Mouse (Mus musculus): ENCODE results near the gene Ctla2a. TPM values are rescaled to one million over a fixed set of nuclear protein-coding genes. Genes with fewer than 3 reads are reported as not detected.

Ctla2a gene
- 37.0 TPM for polyA plus RNA-seq (2017; shearing (Covaris generic))

GRCm38 (mm10) chr13:60936500-60936901 is at the start of gene Ctla2a, which contains the start of gene Gm49391:
Gene Ctla2a (minus strand): TSS chr13:60936625.
Gene Gm49391 (minus strand): TSS chr13:60936571.

GRCm38 (mm10) chr13:60941884-60942283 is 5.5 kb upstream of the Ctla2a start, which contains the start of gene Tpbpa:
Gene Tpbpa (minus strand): TSS chr13:60941984.

DNA sequence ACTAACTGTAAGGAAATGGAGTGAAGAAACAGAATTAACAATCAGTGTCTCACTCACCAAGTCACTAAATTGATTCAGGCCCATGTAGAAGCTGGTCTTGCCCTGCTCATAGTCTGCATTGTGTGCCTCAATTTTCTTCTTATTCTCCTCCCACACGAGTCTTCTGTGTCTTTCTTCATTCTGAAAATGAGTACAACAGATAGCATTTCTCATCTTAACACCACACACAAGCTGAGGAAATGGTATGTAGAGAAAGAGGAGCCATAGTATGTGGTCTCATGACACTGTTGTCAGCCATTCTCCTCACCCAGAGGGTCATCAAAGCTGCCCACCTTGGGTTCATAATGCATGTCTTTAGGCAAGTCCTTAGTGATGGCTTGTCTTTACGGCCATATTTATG is 935 bp downstream of the Ctla2a start, which contains the start of gene Gm49393:
TSS of gene Gm49393 (minus strand) at position 101 of the 400 bp plus-strand sequence.

DNA sequence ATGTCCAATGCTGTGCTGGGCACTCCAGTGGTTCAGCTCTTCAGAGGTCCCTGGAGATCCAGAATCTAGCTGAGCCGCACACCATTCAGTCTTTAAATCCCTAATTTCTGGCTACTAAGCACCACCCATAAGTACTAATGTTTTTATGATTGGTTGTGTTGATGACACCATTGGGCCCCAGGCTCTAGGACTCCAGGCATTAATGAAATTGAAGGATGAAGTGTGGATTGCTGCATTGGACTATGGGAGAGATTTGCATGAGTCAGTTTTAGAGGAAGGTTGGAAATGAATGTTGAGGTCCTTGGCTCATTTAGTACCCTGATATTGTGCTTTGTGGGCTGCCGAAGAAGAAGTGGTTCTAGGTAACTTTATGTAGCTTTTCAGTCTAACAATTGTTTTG is 31.6 kb downstream of the Ctla2a start, which contains the start of gene Tpbpb:
TSS of gene Tpbpb (minus strand) at position 101 of the 400 bp plus-strand sequence.

DNA sequence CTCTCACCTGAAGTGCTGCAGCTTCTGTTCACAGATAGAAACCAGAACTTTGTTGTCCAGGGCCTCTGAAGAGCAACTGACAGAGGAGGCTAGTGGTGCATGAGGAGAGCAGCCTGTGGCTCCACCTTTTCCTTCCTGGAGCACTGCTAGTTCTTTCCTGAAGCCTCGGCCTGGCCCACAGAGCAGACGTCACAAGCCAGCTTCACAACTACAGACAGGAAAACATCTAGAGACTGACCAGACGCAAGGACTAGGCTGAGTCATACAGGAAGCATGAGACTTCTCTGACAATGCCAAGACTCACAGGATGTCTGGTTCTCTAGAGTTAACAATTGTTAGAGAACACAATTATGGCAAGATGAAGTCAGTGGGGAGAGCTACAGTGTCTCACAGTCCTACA is 39.1 kb downstream of the Ctla2a start, which contains the start of gene Ctla2b:
TSS of gene Ctla2b (minus strand) at position 120 of the 400 bp plus-strand sequence.

GRCm38 (mm10) chr13:60896794-60897193 is 39.6 kb downstream of the Ctla2a start, which contains the start of gene Gm49392:
Gene Gm49392 (minus strand): TSS chr13:60896894.

Other genes with a start within 250 kb of the Ctla2a start
- gene BC051665, start 150.3 kb downstream of the Ctla2a start, polyA plus RNA-seq (2017; shearing (Covaris generic)) = not detected
- not detected for gene Ctsll3, start 133.8 kb downstream of the Ctla2a start, polyA plus RNA-seq (2017; shearing (Covaris generic))
- gene 4930486L24Rik, start 72.2 kb downstream of the Ctla2a start, polyA plus RNA-seq (2017; shearing (Covaris generic)) = 1.3 TPM
- gene Gm49392, start 39.7 kb downstream of the Ctla2a start, polyA plus RNA-seq (2017; shearing (Covaris generic)) = 0.68 TPM
- gene Ctla2b, start 39.2 kb downstream of the Ctla2a start, polyA plus RNA-seq (2017; shearing (Covaris generic)) = 3.6 TPM
- not detected for gene Tpbpb, start 31.7 kb downstream of the Ctla2a start, polyA plus RNA-seq (2017; shearing (Covaris generic))
- not detected for gene Gm49393, start 1.0 kb downstream of the Ctla2a start, polyA plus RNA-seq (2017; shearing (Covaris generic))
- gene Gm49391, start 54 bp downstream of the Ctla2a start, polyA plus RNA-seq (2017; shearing (Covaris generic)) = not detected
- not detected for gene Tpbpa, start 5.4 kb upstream of the Ctla2a start, polyA plus RNA-seq (2017; shearing (Covaris generic))
- gene Ctsj, start 69.3 kb upstream of the Ctla2a start, polyA plus RNA-seq (2017; shearing (Covaris generic)) = not detected
- gene Ctsq, start 104.0 kb upstream of the Ctla2a start, polyA plus RNA-seq (2017; shearing (Covaris generic)) = not detected
- not detected for gene Ctsr, start 227.6 kb upstream of the Ctla2a start, polyA plus RNA-seq (2017; shearing (Covaris generic))